Mouse (Mus musculus) lung, postnatal 0 days (tissue): ENCODE measurements around the gene Gatad2b. TPM values are rescaled to one million over a fixed set of nuclear protein-coding genes. Genes with fewer than 3 reads are reported as not detected.
"Not testable (repeated sequence)": the region's sequence is repeated elsewhere in the genome, so short reads cannot be mapped to it uniquely, and the experiment has no call there.

Experiments used
- ATAC-seq: fragments of 200-750 bp; cut with Nextera tagmentation; 2 replicates; pipeline ENCODE4 v1.8.0; 2017; ENCODE audit warnings: moderate library complexity
- DNase-seq: peaks from one replicate; pipeline ENCODE4 v3.0.0-alpha.2; 2016; ENCODE audit warnings: low spot score
- H3K27ac ChIP-seq: fragments of 300-500 bp; sonication (generic); 2 replicates; pipeline ENCODE4 v1.5.1; 2014; ENCODE audit warnings: antibody characterized with exemption, mild to moderate bottlenecking, low read length, mixed read lengths
- H3K27me3 ChIP-seq: fragments of 300-500 bp; sonication (generic); replicated peaks from 2 replicates; pipeline ENCODE4 v1.6.1; 2014; ENCODE audit warnings: low read length, mixed read lengths; ENCODE audit not compliant: insufficient read depth
- H3K36me3 ChIP-seq: fragments of 300-500 bp; sonication (generic); 2 replicates; pipeline ENCODE4 v1.6.1; 2014; ENCODE audit warnings: low read length, mixed read lengths; ENCODE audit not compliant: insufficient read depth
- H3K4me1 ChIP-seq: fragments of 300-500 bp; sonication (generic); 2 replicates; pipeline ENCODE4 v1.6.1; 2014; ENCODE audit warnings: antibody characterized with exemption, low read depth, low read length, mixed read lengths; ENCODE audit not compliant: insufficient read depth
- H3K4me2 ChIP-seq: fragments of 300-500 bp; sonication (generic); replicated peaks from 2 replicates; pipeline ENCODE4 v1.6.1; 2014; ENCODE audit warnings: low read depth, mild to moderate bottlenecking, low read length, moderate library complexity, mixed read lengths
- H3K4me3 ChIP-seq: fragments of 300-500 bp; sonication (generic); 2 replicates; pipeline ENCODE4 v1.5.1; 2014; ENCODE audit warnings: low read depth, low read length
- H3K9ac ChIP-seq: fragments of 300-500 bp; sonication (generic); replicated peaks from 2 replicates; pipeline ENCODE4 v1.6.1; 2014; ENCODE audit warnings: low read depth, mild to moderate bottlenecking
- H3K9me3 ChIP-seq: fragments of 300-500 bp; sonication (generic); 2 replicates; pipeline ENCODE4 v1.6.1; 2016; ENCODE audit warnings: low read length, mixed read lengths
- CTCF ChIP-seq: IDR thresholded peaks from 2 replicates; pipeline ENCODE4 v1.5.1; 2016; ENCODE audit warnings: antibody characterized with exemption, mild to moderate bottlenecking
- EP300 ChIP-seq: IDR thresholded peaks from 2 replicates; pipeline ENCODE4 v1.6.1; 2016; ENCODE audit warnings: antibody characterized with exemption, mild to moderate bottlenecking, control low read depth
- WGBS: fragments of 180-500 bp; shearing (Covaris S2); extraction: QIAGEN DNeasy Blood & Tissue Kit; methylation state at CpG from one replicate; pipeline ENCODE4 v1.1.7; 2014; 5-methylcytosine and 5-hydroxymethylcytosine counted together
- polyA plus RNA-seq: library from polyadenylated mRNA; unstranded; fragments of >200 nt; fragmentation: Nextera tagmentation; extraction: Ambion mirVana; gene quantifications from 2 replicates; pipeline ENCODE4 v1.2.1, GENCODE M21; 2015

The Gatad2b gene
- polyA plus RNA-seq, 1 experiment from 2014 or later: 9.2 TPM

GRCm38 (mm10) chr3:90253174-90253573 lies 39.8 kb upstream of the Gatad2b start:
- not testable (repeated sequence) for H3K36me3 ChIP-seq, ATAC-seq, H3K27ac ChIP-seq, H3K27me3 ChIP-seq, H3K4me2 ChIP-seq, H3K9ac ChIP-seq, DNase-seq, H3K9me3 ChIP-seq, H3K4me3 ChIP-seq
- WGBS: 88% methylated on average over 1 of the region's 1 CpGs
- H3K4me1 ChIP-seq: peaks cover 11% of the 10 kb centered on the region; the same call in 1 of the 2 replicates

- TF ChIP-seq CTCF (no peak), EP300 (no peak)
- ATAC-seq: peak; percentile 99
- Histone ChIP-seq H3K9ac (peak within 1 kb of the TSS; percentile 91), H3K27me3 (no peaks in the 10 kb centered on the region), H3K4me2 (peak within 1 kb of the TSS; percentile 72), H3K9me3 (no peaks in the 10 kb centered on the region), H3K27ac (peak within 1 kb of the TSS; percentile 90), H3K4me1 (peaks cover 11% of the 10 kb centered on the region; the same call in 1 of the 2 replicates), H3K36me3 (peaks cover 4% of the 10 kb centered on the region; the same call in 1 of the 2 replicates), H3K4me3 (peak within 1 kb of the TSS; percentile 81)
- WGBS: under 1% methylated on average over 38 of the region's 40 CpGs
- peak; percentile 99 for DNase-seq
These were observed 39.1 kb upstream of the Gatad2b start, which contains the start of gene Crtc2 for GRCm38 (mm10) chr3:90253653-90254418. Crtc2 (plus strand) TSS chr3:90254163.

GRCm38 (mm10) chr3:90254419-90255193 lies 38.4 kb upstream of the Gatad2b start:
- H3K27me3 ChIP-seq: no peaks in the 10 kb centered on the region
- TF ChIP-seq EP300: no peak
- no peak; the same call in 1 of the 2 replicates for TF ChIP-seq CTCF
- ATAC-seq (peak; percentile 75), DNase-seq (peak; percentile 55)
- peak overlapping the region; percentile 91 for H3K9ac ChIP-seq
- H3K27ac ChIP-seq: peak overlapping the region; percentile 90
- WGBS: 2% methylated on average over 40 of the region's 41 CpGs
- peaks cover 8% of the 10 kb centered on the region; the same call in 1 of the 2 replicates for H3K4me1 ChIP-seq
- peak overlapping the region; percentile 81 for H3K4me3 ChIP-seq
- peaks cover 11% of the 10 kb centered on the region for H3K36me3 ChIP-seq
- no peaks in the 10 kb centered on the region for H3K9me3 ChIP-seq
- H3K4me2 ChIP-seq: peak overlapping the region; percentile 72

- no peak for ATAC-seq
These were observed 37.8 kb upstream of the Gatad2b start for GRCm38 (mm10) chr3:90255194-90255565.

GRCm38 (mm10) chr3:90255784-90256353 lies 37.1 kb upstream of the Gatad2b start:
- DNase-seq: no peak
- Histone ChIP-seq H3K4me3 (no peak overlapping the region), H3K27me3 (no peaks in the 10 kb centered on the region), H3K4me1 (peaks cover 8% of the 10 kb centered on the region; the same call in 1 of the 2 replicates), H3K9ac (no peak overlapping the region), H3K9me3 (no peaks in the 10 kb centered on the region), H3K27ac (no peak overlapping the region), H3K4me2 (no peak overlapping the region), H3K36me3 (peaks cover 14% of the 10 kb centered on the region)
- TF ChIP-seq EP300: no peak
- TF ChIP-seq CTCF: no peak
- 89% methylated on average over 14 of the region's 14 CpGs for WGBS
- no peak for ATAC-seq

More at GRCm38 (mm10) chr3:90255194-90255565, 37.8 kb upstream of the Gatad2b start:
- 4% methylated on average over 2 of the region's 2 CpGs for WGBS
- Histone ChIP-seq H3K9ac (peak overlapping the region; percentile 91), H3K36me3 (peaks cover 14% of the 10 kb centered on the region), H3K4me1 (peaks cover 8% of the 10 kb centered on the region; the same call in 1 of the 2 replicates), H3K9me3 (no peaks in the 10 kb centered on the region), H3K27ac (0 out of 2 replicates have a peak overlapping the region, but pooled peaks have one; percentile 90), H3K4me2 (peak overlapping the region; percentile 72), H3K27me3 (no peaks in the 10 kb centered on the region), H3K4me3 (peak overlapping the region; percentile 81)
- TF ChIP-seq CTCF: no peak
- no peak for TF ChIP-seq EP300
- DNase-seq: no peak
